Mouse (Mus musculus) NIH3T3 (cell line): ENCODE measurements around the gene Wnt10b.
"Not testable (repeated sequence)": the region's sequence is repeated elsewhere in the genome, so short reads cannot be mapped to it uniquely, and the experiment has no call there.

Experiments
- DNase-seq: peaks from one replicate; pipeline ENCODE4 v3.0.0-alpha.2; 2012; ENCODE audit warnings: low read depth

The Wnt10b gene

DNA sequence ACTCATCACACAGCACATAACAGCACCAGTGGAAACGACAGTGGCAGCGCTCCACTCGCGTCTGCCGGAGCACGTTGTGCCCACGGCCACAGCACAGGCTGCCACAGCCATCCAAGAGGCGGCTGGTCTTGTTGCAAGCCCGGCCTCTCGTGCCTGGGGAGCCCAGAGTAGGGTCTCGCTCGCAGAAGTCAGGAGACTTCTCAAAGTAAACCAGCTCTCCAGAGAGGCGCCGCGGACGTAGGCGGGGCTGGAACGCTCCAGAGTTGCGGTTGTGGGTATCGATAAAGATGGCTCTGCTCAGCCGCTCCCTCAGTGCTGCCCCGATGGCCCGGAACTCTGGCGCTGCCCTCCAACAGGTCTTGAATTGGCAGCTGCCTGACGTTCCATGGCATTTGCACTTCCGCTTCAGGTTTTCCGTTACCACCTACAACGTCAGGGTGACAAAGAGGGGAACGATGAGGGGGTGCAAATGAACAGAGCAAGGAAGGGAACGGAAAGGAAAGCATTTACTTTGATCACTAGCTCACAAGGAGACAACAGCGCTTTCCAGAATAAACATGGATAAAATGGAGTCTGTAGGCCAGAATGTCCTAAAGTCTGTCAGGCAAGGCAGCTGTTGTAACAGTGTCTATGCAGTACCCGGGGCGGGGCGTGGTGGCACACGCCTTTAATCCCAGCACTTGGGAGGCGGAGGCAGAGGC is 5.3 kb downstream of the Wnt10b start:
- DNase-seq, result no peak

GRCm38 (mm10) chr15:98771813-98772425 is 6.0 kb downstream of the Wnt10b start:
- DNase-seq, result no peak

DNA sequence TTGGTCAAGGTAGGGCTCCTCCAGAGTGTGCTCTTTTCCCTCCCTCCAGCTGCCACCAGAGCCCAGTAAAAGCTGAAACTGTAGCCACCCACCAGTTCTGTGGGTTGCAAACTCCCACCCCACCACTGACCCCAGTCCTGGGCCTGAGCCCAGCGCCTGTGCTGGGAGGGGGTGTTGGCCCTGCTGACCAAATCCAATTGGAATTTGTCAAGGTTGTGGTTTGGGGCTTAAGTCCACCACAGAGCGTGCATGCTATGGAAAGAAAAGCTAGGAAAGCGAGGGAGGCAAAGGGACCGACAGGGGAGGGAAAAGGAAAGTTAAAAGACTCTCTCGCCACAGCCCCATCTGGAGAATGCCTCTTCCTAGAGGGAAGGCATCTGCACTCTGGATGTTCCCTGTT is 9.7 kb downstream of the Wnt10b start:
- peak; percentile 74 for DNase-seq

GRCm38 (mm10) chr15:98765929-98766328 is 12.0 kb downstream of the Wnt10b start:
- DNase-seq, result no peak

GRCm38 (mm10) chr15:98762670-98763529 is 15.1 kb downstream of the Wnt10b start, which contains the start of gene Arf3:
Arf3 (minus strand) TSS chr15:98763214.
- DNase-seq, result peak; percentile 97

GRCm38 (mm10) chr15:98762201-98762621 is 15.7 kb downstream of the Wnt10b start:
- peak; percentile 71 for DNase-seq

DNA sequence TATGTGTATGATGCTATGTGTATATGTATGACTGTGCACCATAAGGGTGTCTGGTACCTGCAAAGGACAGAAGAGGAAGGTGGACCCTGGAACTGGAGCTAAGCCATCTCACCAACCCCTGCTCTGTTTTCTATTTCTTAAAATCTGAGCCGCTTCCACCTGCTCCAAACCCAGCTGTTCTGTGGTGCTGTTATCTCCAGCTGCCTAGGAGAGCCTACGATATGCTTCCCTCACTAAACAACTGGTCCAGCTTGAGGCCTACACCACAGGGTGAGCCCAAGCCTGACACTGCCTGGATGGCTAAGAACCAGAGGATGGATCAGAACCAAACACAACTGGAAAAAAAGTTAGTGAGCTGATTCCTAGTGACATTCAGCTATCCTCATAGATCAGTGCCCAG is 23.8 kb downstream of the Wnt10b start:
- DNase-seq, result no peak

- DNase-seq, result no peak
Observed at GRCm38 (mm10) chr15:98753021-98753423, 24.9 kb downstream of the Wnt10b start.

- no peak for DNase-seq
Observed at GRCm38 (mm10) chr15:98749093-98749492, 28.9 kb downstream of the Wnt10b start.

DNA sequence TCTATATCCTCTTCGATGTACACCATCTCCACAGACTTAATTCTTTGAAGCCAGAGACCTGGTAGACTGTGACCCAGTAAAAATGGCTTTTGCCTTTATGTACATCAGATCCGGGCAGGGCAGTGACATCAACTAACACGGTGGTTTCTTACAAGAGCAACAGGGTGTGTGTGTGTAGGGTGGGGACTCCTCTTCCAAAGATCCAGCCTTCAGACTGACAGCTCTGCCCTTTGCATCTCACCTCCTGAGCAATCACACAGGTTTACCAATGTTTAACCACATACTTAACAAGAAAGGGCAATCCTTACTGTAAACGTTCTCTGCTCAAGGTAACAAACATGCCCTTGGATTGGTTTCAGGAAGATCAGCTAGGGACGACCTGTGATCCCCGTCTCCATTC is 30.7 kb downstream of the Wnt10b start:
- no peak for DNase-seq

DNA sequence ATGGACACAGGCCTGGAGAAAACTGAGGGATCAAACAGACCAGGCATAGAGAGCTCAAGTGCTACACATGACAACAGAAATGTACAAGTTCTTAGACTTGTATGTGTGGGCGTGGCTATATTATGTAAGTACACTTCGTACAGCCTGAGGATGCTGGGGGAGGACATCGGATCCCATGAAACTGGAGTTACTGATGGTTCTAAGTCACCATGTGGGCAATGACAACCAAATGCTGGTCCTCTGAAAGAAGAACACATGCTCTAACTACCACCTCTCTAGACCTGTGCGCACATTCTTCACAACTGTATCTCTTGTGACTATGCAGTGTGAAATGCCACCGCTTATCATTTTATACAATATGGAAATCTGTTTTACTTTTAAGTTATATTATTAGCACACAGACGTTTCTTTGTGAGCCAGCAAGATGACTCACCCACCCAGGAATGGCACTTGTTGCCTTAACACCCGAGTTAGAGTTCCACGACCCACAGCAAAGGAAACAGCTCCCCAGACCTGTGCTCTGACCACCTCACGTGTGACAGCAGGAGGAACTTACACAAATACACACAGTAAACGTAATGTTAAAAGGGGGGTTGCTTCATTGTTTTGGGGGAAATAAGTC is 31.5 kb downstream of the Wnt10b start:
- DNase-seq, result peak; percentile 71

DNA sequence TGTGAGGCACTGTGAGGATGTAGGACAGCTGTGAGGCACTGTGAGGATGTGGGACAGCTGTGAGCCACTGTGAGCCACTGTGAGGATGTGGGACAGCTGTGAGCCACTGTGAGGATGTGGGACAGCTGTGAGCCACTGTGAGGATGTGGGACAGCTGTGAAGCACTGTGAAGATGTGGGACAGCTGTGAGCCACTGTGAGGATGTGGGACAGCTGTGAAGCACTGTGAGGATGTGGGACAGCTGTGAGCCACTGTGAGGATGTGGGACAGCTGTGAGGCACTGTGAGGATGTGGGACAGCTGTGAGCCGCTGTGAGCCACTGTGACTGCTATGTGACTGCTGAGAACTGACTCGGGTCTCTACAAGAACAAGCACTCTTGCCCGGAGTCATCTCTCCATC is 34.1 kb downstream of the Wnt10b start:
- DNase-seq, result not testable (repeated sequence)

DNA sequence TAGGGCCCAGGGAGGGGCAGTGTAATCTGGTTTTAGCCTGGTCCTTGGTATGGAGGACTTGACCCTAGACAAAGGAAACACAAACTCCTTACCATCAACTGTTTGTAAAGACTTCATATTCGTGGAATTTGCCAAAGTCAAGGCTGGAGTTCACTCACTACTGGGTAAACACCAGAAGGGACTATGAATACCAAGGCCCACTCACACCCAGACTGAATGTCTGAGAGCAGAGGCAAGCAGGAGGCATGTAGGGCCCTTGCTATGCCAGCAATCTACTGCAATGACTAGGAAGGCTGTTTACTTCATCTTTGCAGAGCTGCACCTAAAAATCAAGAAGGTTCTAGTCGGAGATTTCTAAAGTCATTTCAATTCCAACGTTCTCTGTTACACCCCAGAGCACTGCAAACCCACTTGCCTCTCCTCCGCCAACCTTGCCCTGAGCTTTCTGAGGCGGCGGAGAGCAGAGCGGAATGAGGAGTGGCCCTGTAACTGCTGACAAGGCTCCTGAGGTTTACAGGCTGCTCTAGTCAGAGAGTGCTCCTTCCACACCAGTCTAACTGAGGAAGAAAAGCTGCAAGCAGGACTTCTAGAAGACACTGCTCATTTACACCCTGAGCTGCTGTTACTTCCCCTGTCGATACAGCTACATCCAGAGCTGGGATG is 35.1 kb downstream of the Wnt10b start:
- no peak for DNase-seq

DNA sequence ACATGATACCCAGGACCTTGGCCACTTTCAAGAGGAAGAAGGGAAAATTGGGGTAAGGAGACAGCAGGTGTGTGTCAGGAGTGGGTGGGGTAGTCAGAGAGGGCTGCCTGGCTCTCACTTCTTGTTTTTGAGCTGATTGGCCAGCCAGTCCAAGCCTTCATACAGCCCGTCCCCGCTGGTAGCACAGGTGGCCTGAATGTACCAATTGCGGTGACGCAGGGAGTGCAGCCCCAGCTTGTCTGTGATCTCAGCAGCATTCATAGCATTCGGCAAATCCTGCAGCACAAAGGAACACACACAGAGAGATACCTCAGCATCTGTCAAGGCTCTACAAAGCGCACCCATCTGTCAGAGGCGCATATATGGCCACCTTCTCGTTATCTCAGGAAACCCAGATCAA is 37.7 kb downstream of the Wnt10b start:
- no peak for DNase-seq

GRCm38 (mm10) chr15:98738796-98739195 is 39.2 kb downstream of the Wnt10b start:
- DNase-seq, result no peak

DNA sequence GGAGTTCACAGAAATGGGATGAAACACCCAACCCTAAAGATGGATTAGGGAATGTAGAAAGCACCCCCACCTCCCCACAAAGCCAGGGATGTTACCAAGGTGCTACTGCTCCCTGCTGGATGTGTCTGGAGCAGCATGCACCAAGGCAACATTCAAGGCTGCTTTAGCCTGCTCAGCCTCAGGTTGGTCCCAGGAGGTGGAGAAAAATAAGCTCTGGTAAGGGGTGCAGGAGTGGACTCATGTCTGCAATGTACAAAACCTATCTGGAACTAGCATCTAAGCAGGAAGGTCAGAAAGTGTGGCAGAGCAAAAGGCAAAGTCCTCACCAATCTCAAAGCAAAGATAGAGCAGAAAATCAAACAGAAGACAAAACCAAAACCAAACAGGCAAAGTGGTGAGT is 40.1 kb downstream of the Wnt10b start:
- peak; percentile 55 for DNase-seq

DNA sequence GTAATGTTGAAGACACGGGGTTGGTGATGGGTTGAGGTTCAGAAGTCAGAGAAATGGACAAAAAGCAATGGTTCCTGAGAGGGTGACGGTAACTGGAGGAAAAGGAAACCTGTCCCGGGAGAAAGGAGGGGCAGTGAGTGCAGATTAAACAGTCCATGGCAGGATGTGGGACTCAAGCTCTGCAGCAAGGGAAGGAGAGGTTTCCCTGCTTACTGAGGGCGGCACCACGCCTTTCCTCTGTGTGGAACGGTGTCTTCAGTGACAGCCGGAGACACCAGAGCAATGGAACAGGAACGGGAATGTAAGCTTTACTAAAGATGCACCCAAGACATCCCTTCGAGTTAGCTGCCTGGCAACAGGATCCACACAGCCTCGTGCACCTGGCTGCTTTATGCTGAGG is 41.4 kb downstream of the Wnt10b start:
- no peak for DNase-seq

DNA sequence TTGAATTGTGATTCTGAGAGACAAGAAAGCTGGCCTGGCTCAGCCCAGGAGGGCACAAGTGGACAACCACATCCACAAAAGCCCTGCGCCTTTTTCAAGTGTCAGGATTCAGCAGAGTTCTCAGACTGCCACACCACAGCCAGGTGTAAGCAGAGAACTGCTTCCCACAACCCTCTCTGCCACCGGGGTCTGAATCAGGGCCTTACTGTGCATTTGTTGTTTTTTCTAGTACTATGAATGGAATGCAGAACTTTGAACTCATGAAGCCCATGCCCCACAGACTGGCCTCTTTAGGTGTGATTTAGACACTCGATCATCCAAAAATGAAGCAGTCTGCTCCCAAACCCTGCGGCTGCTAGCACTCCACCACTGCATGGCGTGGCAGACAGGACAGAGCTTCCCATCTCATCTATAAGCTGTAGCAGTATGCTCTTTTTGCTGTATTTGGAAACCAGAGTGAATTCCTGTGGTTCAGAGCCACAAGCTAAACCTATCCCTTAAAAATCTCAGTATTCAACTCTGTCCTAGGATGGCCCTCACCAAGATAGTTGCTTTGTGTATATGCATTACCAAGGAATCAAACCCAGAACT is 43.9 kb downstream of the Wnt10b start:
- peak; percentile 28 for DNase-seq

DNA sequence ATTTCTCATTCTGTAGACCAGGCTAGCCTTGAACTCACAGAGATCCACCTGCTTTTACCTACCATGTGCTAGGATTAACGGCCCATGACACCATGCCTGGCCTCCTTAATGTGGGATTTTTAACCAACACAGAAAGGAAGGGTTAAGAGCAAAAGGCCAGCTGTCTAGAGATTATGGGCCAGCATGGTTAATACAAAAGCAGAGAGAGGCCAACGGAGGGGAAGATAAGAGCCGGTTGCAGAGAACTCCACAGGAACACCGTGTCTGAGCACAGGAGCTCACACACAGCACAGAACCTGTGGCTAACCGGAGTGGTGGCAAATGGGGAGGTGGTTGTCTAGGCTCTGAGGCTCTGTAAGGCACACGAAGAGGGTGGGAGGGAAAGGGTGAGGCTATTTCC is 44.6 kb downstream of the Wnt10b start:
- DNase-seq, result no peak

DNA sequence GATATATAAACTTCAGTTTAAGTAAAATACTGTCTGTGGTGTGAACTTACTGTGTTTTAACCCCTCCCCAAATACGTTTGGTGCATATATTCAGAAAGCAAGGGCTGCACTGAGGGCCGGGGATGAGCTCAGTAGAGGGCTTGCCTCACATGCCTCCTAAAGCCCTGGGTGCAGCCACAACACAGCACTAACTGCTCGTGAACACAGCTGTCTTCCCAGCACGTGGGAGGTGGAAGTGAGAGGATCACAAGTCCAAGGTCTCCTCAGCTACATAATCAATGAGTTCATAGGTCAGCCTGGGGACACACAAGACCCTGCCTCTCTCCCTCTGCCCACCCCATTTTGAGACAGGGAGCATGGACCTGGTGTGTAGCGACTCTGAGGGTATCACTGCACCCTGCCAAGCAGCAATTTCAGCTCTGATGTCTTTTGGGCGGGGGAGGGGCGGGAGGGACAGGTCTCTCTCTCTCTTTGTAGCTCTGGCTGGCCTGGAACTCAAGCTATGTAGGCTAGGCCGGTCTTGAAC is 45.9 kb downstream of the Wnt10b start:
- DNase-seq, result no peak

DNA sequence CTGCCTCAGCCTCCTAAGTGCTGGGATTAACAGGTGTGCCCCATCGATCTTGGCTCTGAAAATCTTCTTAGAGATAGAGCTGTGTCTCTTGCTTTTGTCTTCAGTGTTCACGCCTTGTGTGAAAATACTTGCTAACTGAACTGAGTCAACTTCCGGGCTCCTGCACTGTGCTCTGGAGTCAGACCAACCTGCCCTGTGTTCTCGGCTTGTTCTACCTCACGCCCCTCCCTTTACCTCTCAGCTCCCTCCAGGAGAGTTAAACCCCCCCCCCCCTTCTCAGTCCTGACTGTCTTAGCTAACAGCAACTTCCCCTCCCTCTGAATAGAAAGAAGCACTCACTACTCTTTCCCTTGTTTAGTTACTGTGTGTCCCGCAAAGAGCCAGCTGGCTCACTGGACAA is 47.2 kb downstream of the Wnt10b start:
- no peak for DNase-seq
